Mouse (Mus musculus): ENCODE results near the gene Slc13a3.

Slc13a3 gene

DNA sequence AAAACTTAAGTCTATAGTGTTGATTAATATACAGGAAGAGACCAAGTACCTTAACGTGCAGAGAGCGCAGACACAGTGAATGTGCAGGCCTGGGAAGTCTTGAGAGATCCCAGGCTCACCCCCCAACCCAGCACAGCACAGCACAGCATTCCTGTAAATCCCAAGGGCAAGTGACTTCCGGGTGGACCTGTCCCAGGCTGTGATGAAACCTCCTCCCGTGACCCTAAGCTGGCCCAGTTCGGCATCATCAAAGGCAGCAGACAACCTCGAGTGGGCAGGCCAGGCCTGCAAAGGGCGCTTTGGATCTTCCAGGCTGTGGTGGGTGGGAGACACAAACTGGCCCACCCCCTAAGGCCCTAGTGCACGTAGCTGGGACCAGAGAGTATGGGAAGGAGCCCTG lies 9.0 kb upstream of the Slc13a3 start:
- in situ Hi-C loops (cut with MboI, MseI), result no loop called here

DNA sequence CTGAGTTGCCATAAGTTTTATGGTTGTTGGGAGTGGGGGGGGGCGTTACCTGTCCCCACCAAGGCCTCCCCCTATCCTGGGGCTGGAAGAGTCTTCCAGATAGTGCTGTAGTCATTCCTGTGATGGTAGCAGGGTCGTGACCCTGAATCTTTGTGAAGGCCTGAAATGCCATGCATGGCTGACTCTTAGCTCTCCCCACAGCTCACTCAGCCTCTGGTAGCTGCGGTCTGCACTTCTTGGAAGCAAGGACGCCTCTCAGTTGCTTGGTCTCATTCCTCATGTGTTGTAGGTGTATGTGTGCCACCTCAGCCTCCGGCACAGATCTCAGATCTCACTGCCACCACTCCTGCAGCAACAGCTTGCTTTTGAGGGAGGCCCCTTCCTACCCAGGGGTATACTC lies 2.8 kb upstream of the Slc13a3 start:
- in situ Hi-C loops (cut with MboI, MseI), result no loop called here

DNA sequence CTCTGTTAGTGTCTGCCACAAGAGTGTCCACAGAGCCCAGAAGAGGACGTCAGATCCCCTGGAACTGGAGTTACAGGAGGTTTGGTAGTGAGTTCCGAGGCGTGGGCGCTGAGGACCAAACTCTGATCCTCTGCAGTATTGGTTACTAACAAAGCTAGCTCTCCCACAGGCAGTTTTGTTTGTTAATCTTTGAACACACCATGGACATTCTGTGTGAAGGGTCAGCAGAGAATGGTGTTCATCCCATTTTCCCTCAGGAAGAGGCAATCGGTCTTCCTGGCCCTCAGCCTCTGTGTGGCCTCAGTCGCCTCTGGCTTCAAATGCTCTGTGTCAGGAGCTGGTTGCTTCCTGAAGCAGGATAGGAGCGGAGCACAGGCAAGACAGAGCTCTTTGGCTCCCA lies 2.4 kb upstream of the Slc13a3 start:
- in situ Hi-C loops (cut with MboI, MseI), result no loop called here

DNA sequence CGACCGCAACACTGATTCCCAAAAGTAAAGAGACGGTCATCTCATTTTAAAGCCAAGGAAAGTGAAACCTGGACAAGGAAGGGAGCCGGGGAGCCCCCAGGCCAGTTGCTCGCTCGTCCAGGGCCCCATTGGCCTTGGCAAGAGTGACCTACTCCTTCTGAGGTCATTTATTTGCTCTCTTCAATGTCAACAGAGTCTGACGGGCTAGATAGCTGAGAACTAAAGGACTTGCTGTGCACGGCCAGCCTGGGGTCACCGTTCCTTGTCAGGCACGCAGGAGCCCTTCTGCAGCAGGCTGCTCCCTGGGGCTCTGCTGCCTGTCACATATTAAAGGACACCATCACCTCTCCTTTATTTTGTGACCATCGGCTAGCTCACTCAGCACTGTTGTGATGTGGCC lies 1.1 kb downstream of the Slc13a3 start:
- in situ Hi-C loops (cut with MboI, MseI), result no loop called here

DNA sequence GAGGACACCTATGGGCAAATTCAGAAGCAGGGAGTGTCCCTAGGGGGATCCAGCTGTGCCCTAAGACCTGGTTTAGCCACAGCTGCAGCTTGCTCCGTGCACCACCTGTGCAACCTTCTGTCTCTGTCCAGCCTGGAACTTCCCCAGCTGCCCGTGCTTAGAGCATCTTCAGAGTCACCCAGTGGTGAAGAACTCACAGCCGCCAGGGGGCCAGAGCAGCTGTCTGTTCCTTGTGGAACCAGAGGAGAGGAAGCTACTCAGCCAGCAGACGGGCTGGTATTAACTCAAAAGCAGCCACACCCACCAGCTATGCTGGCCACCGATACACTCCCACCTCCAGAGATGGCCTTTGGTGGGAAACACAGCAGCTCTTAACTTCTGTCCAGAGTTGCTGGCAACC lies 2.9 kb downstream of the Slc13a3 start:
- in situ Hi-C loops (cut with MboI, MseI), result no loop called here

DNA sequence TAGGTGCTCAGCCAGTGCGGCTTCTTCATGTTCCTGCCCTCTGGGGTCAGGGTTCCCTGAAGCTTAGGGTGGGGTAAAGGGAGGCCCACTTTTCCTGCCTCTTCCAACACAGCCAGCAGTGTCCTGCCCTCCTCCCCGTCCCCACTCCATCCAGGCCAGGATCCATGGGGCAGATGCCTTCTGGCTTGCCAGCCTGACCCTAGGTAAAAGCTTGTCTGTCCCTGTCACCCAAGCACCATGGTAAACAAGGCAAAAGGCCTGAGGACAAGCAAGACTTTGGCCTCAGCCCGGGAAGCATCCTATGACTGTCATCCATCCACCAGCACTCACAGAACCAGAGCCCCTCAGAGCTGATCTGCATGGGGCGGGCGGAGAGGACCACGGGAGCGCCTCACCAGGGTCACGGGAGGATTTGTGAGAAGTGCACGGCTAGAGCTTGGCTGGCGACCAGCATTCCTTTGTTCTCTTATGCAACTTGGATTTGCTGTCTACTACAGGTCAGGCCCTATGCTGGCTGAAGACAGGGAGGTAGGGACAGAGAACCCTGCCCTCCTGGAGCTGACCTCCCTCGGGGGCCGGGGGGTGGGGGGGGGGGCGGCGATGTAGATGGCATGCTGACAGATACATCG lies 5.1 kb downstream of the Slc13a3 start:
- in situ Hi-C loops (cut with MboI, MseI), result no loop called here

DNA sequence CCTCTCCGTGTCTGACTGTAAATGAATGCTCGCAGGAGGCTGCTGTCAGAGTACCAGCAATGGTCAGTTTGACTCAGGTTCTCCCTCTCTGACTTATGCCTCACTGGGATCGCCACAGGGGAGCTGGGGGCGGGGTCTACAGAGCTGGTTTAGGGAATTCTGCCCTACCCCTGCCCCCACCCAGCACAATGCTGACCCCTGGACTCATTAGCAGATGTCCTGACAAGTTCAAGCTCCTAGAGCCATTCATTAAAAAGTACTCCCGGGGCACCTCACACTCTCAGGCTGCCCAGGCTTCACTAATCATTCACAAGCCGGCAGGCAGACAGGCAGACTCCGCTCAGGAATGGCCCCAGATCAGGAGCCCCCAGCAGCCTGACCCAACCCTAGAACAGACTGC lies 13.4 kb downstream of the Slc13a3 start:
- in situ Hi-C loops (cut with MboI, MseI), result no loop called here

DNA sequence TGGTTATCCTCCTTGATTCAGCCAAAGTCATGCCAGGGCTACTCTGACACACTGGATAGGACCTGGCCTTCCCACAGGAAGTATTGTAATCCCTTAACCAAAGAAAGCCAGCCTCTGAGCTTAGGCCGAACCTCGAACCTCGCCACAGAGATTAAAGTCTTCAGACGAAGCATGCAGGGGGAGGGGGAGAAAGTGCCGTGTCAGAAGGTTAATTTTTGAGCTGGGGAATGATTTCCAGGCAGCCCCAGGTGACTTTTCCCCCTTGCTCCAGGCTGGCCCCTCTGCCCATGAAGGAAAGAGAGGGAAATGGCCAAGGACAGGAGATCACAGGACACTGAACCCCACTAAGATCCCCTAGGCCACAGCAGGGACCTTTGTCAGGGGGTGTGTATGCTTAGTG lies 14.8 kb downstream of the Slc13a3 start:
- in situ Hi-C loops (cut with MboI, MseI), result no loop called here

DNA sequence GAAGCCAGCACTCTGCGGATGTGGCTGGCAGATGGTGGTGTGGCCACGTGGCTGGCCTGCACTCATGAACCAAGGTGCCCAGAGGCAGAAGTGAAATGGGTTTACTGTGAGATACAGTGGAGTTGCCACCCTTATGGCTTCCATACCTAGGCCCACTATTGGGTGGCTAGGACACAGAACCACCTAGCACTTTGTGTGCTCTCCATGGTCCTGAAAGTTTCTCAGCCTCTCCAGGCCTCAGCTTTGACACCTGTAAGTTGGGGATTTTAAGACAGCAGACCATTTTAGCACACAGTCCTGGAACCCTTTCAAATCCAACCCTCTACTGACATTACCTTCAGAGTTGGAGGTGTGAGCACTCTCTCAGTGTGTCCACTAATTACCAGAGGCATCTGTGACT lies 16.3 kb downstream of the Slc13a3 start:
- in situ Hi-C loops (cut with MboI, MseI), result no loop called here

DNA sequence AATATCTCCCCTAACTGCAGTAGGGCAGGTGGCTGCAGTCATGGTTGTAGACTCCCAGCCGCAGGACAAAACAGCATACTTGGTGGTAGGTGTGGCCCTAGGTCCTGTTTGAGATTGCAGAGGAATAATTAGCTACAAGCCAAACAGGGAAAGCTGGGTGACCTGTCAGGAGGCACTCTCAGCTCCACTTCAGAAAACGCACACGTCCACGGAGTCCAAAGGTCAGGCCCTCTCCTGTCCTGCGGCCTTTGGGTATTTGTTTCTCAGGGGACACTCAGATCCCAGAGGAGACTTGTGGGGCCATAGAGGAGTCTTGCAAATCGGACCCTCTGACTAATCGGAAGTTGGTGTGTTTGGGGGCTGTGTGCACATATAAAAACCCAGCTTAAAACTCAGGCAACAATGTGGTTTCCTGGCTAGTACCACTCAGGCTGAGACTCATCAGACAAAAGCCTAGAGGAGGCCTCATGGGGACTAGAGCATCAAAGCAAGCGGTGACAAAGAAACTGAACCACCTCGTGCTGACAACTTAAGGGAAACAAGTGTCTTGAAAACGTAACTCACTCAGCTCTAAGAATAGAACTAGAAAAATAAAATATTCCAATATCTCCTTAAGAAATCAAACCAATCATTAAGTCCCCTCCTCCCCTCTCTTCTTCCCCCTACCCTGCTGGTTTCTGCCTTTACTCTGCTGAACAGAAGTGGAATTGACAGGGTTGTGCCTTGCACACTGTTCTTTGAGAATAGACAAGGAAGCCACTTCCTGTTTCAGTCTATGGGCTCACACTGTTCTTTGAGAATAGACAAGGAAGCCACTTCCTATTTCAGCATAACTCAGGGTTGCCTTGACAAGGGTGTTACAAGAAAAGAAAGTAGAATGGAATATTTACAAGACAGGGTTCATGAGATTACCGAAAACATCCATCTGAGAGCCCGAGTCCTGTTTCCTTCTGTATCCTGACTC lies 20.0 kb downstream of the Slc13a3 start:
- in situ Hi-C loops (cut with MboI, MseI), result no loop called here

DNA sequence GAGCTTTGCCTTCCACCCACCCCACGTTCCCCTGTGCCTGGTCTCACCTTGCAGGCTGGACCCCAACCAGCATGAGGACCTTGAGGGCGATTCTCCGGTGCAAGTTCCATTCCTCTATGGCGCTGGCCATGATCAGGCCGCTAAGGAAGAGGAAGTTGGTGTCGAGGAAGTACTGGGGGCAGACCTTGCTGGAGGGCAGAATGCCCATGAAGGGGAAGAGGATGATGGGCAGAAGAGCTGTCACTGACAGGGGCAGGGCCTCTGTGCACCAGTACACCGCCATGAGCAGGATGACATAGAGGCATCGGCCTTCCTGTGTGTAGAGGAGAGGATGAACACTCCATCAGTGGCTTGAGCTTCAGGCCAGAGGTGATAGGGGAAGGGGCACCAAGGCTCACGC lies 24.6 kb downstream of the Slc13a3 start:
- in situ Hi-C loops (cut with MboI, MseI), result no loop called here

DNA sequence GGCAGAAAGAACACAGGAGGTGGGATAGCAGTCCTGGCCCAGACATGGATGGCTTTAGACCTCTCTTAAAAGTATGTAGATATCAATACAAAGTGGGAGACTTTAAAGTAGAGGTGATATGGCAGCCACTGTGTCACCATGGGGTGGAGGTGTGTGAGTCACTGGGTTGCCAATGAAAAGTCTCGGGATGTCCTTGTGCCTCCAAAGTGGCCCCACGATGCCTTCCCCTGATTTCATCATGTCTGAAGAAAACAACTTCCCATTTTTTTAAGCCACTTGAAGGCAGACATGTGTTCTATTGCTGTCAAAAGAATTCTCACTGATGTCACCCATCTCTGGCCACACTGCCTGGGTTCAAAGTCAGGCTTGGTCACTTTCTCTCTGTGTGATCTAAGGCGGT lies 28.2 kb downstream of the Slc13a3 start:
- in situ Hi-C loops (cut with MboI, MseI), result no loop called here

DNA sequence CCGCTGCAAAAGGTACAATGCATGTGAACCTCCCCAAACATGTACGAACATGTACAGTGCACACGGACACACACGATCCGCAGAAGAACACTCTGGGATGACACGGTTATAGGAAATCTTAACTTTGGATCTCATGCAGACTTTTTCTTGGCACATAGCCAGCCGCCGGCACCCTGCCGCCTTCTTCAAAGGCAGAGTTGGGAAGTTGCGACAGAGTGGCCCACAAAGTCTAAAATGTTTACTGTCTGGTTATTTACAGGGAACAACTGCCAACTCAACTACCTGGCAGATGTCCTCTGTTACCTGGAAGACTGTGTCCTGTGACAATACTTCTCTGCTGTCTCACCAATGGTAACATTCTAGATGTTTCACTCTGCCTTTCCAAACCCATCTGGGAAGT lies 30.0 kb downstream of the Slc13a3 start:
- in situ Hi-C loops (cut with MboI, MseI), result no loop called here

DNA sequence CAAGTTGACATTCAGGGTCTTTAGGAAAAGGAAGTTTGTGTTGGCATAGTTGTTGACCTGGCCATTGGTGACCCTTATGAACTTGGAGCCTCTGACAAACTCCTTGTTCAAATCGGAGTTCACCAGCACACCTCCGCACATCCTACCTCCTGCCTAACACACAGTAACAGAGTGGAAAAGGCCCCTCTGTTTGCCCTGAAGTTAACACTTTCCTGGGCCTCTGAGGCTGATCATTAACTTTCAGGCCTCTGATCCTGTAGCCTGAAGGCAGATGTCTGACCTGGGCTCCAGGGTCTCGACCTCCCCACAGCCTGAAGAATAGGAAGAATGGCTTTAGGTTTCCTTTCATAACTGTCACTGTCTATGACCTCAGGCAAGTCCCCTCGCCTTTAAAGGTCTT lies 31.4 kb downstream of the Slc13a3 start:
- in situ Hi-C loops (cut with MboI, MseI), result no loop called here

DNA sequence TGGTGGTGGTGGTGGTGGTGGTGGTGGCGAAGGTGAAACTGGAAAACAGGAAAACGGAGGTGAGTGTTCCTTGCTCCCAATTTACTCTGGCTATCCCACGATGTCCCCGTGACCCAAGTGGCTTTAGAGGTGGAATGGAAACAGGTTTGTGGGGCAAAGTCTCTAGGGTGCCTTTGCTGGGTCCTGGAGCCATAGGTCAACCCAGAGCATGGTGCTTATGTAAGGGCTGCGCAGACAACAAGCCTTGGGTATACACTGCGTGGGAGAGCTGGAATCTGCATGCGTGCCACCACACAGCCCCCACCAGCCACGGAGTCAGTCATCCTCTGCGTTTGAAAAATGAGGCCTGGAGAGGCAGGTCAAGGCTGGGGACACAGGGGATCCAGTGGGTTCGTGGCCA lies 33.4 kb downstream of the Slc13a3 start:
- in situ Hi-C loops (cut with MboI, MseI), result no loop called here

DNA sequence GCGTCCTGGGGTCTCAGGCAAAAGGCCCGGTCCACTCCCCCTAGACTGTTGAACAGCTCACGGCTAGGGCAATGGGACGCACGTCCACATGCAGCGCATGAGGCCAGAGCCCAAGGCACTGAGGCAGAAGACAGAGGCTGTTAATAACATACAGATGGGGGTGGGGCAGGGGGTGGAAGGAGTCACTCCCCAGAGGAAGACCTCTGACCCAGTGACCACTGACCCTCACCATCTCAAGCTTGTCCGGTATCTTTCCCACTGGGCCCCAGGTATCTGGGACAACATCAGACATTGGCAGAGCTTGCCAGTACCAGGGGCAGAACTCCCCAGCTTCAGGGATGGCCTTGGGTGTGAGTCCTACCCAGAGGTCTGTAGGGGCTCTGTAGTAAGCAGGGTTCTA lies 34.1 kb downstream of the Slc13a3 start:
- in situ Hi-C loops (cut with MboI, MseI), result no loop called here

DNA sequence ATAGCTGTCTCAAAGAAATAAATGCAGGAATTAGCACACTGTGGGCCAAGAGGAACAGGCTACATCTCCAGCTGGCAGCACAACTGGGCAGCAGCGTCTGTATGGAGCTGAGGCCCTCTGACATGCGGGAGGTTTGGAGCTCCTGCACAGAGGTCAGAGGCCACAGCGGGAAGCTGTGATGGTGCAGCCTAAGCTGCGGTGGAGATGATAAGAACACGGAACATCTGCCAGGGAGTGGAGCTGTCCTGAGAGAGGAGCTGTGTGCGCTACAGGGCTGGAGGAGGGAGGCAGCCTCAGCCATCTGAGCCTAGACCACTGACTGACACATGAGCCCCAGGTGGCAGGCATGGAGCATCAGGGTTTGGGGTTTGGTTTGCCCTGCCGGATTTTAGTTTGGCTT lies 44.3 kb downstream of the Slc13a3 start:
- in situ Hi-C loops (cut with MboI, MseI), result no loop called here

DNA sequence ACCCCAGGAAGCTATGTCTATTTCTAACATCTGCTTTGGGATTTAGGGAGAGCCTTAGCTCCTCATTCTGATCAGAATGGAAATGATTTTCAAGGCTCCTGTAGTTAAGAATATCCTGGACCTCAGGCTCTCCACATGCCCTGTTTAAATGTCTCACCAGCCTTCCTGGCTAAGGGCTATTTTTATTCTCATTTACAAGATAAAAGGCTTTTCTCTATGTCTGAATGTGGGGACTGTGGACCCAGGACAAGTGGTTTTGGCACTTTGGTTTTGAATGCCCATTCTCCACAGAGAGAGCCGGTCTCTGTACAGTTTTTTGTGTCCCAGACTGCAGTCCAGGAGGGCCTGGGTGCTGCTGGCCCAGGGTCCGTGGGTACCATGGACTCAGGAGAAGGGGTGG lies 52.8 kb downstream of the Slc13a3 start:
- in situ Hi-C loops (cut with MboI, MseI), result no loop called here

DNA sequence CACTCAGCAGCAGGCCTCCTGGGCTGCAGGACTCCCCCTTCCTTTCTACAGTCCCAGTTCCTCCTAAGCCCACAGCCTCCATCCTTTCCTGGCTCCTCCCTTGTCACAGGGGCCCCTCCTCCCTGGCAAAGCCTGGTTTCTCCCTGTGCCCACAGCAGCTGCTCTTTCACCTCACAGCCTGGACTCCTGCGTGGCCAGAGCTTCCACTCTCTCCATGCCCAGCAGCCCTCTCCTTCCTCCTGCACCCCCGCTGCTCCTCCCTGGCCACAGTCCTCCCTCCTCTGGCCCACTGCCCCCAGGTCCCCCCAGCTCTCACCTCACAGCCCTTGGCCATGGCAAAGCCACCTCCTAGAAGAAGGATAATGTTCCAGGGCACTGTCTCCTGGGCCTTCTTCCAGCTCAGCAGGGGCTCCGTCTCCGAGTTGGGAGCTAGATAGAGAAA lies 53.3 kb downstream of the Slc13a3 start:
- in situ Hi-C loops (cut with MboI, MseI), result no loop called here

DNA sequence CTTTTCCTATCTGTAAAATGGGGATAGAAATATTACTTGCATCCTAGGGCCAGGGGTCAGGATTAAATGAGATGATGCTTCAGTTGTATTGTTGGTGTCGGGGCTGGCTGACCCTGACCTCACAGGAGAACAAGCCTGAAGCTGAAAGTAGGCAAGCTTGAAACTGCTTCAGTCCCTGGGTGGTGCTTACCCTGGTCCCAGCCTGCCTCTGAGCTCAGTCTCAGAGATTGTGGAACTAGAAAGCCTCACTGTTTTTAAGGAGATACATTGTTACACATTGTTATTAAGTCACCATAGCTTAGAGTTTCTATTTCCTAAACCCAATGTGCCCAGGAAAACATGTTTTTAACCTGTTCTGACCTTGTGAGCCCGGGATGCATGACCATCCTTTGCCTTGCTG lies 54.5 kb downstream of the Slc13a3 start:
- in situ Hi-C loops (cut with MboI, MseI), result no loop called here

DNA sequence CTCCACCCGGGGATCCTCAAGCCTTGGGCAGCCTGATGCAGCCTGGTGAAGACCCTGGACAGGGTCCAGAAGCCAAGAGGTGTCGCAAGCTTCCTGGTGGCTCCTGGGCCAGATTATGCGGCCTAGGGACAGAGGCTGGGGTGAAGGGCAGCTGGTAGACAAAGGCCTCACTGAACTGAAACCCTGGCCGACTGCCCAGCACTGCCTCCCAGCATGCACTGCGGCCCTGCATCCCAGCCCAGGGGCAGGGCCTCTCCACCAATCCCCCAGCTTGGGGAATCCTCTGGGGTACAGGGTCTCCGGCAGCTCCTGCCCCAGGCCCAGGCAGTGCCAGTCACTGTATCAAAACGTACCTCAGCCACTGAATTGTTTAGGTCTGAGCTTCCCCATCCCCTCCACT lies 55.7 kb downstream of the Slc13a3 start:
- in situ Hi-C loops (cut with MboI, MseI), result no loop called here

DNA sequence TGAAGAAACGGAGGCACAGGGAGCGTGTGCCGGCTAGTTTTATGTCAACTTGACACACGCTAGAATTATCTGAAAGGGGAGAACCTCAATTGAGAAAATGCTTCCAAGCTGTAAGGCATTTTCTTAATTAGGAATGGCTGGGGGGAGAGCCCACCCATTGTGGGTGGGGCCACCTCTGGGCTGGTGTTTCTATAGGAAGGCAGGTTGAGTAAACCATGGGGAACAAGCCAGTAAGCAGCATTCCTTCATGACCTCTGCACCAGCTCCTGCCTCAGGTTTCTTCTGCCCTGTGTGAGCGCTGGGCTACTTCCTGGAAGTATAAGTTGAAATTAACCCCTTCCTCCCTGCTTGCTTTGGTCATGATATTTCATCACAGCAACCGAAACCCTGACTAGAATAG lies 57.2 kb downstream of the Slc13a3 start:
- in situ Hi-C loops (cut with MboI, MseI), result no loop called here

DNA sequence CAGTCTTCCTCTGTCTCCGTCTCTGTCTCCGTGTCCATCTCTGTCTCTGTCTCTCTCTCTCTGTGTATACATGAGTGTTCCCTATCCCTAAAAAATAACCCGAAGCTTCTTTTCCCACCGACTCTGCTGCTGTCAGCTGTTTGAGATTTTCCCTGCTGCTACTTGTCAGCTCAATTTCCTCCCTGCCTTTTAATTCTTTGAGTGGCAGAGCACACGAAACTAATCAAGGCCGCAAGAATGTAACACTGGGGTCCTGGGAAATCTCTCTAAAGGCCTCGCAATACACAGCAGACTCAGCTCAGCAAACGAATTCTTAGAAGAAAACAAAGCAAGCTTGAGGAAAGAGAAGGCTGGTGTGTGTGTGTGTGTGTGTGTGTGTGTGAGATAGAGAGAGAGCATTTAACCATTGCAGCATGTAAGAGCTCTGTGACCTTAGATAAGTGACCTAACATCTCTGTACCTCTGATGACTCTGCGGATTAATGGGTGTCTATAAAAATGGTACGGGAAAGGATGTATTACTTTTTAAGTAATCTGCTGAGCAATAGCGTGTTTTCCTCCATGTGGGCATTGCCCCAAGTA lies 57.8 kb downstream of the Slc13a3 start:
- in situ Hi-C loops (cut with MboI, MseI), result no loop called here
